Mouse (Mus musculus) thymus, postnatal 0 days (tissue): ENCODE data around the gene Terf2. TPM values are rescaled to one million over a fixed set of nuclear protein-coding genes. Genes with fewer than 3 reads are reported as not detected.
A peak's percentile ranks its signal among the peaks of the same experiment; 100 is the strongest.
"Not testable (repeated sequence)": the region's sequence is repeated elsewhere in the genome, so short reads cannot be mapped to it uniquely, and the experiment has no call there.

Experiments
- DNase-seq: peaks from one replicate; pipeline ENCODE4 v3.0.0-alpha.2; 2015; ENCODE audit warnings: low spot score
- polyA plus RNA-seq: library from polyadenylated mRNA; unstranded; fragments of >200 nt; fragmentation: Nextera tagmentation; extraction: Ambion mirVana; gene quantifications from 2 replicates; pipeline ENCODE4 v1.2.1, GENCODE M21; 2015

The Terf2 gene
- polyA plus RNA-seq, 1 experiment from 2014 or later: 26.1 TPM

DNA sequence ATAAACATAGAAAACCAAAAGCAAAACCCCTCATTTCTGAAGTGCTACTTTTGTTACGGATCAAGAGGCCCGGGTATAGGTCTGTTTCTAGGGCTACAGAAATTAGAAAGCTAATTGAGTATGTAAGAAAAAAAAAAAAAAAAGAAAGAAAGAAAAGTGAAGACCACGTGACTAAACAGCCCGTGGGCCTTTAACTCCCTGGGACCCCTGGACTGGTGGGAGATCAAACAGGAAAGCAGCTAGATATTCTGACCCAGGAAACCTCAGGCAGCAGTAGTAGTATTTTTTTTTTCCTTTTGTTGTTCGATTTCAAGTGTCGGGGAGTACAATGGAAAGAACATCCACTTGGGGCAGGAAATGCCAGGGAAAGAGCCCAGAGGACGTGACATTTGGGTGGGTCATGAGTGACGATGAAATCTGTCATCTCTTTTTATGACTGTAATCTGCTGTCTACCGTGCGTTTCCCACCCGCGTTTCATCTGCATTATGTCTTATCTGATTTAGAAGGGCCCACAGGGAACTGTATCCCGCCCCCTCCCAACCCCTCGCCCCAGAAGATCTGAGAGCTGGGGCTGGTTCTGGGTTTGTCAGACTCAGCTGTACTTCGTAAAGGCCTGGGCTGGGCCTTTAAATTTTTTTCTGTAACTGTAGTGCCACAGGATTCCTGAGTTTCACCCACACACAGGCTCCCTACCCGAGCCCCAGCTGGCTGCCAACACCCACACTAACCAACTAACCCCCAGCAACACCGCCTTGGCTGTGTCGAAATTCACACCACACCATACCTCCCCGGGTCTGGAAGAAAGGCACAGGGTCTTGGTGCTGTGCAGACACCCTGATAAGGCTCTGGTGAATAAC, 18.0 kb upstream of the Terf2 start:
- DNase-seq: peak; percentile 25

DNA sequence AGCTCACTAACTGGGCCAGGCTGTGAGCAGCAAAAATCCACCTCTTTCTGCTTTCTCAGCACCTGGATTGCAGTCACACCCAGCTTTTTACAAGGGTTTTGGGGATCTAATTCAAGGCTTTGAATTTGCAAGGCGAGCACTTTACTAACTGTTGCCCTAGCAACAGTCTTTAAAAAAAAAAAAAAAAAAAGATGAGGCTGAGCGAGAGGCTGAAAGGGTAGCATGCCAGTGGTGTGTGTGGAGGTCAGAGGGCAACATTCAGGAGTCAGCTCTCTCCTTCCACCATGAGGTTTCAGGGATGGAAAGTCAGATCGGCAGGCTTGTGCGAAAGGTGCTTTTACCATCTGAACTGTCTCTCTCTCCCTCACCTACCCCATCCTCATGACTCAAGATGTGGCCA, 16.9 kb upstream of the Terf2 start:
- no peak for DNase-seq

DNA sequence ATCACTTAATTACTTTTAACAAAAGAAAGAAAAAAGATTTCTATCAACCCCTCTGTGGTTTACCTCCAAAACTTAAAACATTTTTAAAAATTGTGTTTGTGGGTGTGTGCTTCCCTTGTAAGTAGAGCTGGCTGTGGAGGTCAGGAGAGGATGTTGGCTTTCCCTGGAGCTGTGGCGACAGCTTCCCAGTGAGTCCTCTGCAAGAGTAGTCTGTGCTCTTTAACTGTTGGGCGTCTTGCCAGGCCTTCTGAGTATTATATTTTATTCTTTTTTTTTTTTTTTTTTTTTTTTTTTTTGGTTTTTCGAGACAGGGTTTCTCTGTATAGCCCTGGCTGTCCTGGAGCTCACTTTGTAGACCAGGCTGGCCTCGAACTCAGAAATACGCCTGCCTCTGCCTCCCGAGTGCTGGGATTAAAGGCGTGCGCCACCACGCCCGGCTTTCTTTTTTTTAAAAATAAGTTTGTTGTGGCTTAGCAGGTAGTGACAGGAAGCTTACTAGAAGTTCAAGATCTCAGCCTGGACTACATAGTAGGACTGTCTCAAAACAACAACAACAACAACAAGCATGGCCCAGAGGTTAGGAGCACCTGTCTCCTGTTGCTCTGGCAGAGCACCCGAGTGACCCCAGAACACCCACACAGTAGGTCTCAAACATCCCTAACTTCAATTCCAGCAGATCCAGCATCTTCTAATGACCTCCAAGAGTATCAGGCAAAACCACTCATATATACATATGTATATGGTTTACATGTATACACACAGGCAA, 15.2 kb upstream of the Terf2 start:
- DNase-seq: no peak

DNA sequence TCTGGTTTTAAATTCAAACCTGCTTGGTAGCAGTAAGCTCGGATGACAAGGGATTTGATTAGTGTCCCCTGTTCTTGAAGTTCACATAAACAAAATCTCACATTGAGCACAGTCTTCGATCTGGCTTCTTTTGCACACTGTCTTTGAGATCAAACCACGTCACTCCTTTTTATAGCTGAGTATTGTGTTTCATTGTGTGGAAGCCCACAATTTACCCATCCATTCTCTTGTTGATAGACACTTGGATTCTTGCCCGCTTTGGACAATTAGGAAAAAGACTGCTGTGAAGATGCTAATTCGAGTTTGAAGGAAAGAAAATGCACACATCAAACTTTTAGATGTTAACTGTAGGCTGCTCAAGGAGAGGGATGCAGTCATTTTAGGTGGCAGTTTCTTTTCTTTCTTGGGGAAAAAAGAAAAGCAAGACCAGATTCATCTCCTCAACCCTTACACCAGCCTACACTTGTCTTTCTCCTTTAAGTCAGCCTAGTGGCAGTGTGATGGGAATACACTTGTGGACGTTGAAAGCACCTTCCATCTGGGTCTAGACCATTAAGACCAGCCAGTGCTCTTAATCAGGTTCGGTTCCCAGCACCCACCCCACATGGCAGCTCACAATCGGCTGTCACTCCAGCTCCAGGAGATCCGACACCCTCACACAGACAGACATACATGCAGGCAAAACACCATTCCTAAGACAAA, 14.4 kb upstream of the Terf2 start:
- no peak for DNase-seq

DNA sequence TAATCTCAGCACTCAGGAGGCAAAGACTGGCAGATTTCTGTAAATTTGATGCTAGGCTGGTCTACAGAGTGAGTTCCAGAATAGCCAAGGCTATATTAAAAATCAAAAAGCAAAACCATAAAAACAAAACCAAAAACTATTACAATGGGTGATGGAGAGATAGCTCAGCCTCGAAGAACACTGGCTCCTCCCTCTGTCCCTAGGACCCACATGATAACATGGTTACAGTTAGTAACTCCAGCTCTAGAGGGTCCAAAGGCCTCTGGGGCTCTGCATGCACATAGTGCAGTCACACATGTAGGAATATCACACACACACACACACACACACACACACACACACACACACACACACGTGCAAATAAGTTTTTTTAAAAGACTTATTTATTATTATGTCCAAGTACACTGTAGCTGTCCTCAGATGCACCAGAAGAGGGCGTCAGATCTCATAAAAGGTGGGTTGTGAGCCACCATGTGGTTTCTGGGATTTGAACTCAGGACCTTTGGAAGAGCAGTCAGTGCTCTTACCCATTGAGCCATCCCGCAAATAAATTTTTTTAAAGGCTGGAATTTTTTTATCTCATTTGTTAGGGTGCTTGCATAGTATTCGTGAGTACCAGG, 13.6 kb upstream of the Terf2 start:
- DNase-seq: no peak

DNA sequence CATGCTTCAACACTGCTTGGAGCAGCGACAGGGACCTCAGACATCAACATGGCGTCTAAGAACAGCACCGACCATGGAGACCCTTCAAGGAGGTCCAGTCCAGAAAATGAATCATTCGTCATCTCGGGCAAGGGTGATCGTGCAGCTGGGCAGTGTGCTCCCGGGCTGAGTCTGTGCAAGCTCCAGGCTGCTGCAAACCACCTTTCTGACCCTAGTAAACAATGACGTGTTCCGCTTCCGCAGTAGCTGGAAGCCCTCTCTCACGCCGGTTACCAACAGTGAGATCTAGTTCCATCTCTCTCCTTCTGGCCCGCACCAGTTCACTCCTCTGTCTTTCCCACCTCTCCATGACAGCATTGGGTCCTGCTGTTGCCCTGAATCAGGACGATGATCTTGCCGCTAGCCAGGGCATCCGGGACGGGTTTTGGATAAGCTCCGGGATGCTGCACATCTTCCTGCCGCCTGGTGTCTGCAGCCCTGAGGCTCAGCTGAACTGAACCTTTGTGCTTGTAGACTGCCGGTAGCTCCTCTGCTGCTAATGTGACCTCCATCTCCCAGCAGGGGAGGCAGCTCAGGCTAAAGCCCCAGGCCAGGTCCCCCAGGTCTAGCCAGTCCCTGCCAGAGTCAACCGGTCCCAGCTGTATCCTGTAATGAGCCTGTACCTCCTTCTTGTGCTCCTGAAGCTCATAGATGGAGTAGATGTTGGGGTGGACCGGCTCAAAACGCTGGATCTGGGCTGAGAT, 12.8 kb upstream of the Terf2 start:
- DNase-seq: no peak

DNA sequence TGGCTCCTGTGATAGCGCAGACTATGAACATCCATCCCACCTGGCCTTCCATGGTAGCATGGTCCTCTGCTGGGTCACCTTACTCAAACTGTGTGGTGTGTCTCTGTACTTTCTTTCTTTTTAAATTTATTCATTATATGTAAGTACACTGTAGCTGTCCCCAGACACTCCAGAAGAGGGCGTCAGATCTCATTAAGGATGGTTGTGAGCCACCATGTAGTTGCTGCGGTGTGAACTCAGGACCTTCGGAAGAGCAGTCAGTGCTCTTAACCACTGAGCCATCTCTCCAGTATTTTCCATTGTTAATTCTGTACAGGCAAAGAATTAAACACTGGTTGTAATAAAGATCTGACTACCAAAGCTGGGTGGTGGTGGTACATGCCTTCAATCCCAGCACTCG, 11.7 kb upstream of the Terf2 start:
- DNase-seq: not testable (repeated sequence)

DNA sequence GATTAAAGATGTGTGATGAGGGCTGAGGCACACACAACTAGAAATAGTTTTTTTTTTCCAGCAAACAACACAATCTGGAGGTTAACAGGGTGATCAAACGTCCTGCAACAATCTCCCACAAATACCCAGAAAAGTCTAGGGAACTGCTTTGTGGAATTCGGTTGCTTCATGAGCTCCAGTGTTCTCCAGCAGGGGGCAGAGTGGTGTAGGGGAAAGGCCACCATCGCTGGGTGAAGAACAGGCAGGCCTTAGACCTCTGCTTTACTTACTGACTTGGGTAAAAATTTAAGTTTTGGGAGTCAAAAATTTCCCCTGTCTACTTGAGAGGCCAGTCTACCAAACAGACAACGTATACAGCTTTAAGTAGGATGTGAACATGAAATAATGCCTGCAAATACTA, 8.2 kb upstream of the Terf2 start:
- DNase-seq: peak; percentile 74

DNA sequence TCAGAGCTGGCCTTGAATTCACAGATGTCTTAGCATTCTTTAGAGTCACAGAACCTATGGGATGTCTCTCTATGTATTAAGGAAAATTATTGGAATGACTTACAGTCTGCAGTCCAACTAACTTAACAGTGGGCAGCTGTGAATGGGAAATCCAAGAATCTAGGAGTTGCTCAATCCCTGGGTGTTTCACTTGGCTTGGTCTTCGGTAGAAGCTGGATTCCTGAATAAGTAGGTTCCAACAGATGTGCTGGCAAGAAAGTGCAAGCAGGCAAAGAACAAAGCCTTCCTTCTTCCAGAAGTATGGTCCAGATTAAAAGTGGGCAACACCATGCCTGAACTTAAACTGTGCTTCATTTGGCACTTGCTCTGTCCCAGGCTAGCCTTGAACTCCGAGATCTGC, 4.3 kb upstream of the Terf2 start:
- no peak for DNase-seq

DNA sequence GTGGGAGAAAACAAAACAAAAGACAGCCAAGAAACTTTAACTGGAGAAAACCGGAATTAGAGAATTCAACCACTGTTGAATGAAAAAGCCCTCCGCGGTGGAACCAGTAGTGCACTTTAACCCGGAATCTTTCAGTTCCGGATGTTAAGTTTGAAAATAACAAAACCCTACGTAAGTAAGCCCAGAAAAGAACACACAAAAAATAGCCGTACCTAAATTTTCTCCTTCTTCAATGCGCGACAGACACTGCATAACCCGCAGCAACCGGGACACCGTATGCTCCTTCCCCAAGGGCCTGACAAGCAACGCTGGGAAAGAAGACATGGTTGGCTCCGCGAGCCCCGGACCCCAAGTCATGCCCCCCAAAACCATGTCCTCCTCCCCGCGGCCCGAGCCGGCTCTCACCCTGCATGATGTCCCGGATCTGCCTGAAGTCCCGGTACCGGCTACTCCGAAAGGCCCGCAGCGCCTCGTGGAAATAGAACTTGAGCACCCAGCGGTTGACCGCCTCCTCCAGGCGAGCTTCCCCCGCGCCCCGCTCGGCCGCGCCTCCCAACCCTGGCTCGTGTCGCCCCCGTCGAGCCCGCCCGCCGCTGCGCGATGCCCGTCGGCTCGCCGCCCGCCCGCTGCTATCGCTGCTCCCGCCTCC, 506 bp downstream of the Terf2 start:
- DNase-seq: peak; percentile 65

DNA sequence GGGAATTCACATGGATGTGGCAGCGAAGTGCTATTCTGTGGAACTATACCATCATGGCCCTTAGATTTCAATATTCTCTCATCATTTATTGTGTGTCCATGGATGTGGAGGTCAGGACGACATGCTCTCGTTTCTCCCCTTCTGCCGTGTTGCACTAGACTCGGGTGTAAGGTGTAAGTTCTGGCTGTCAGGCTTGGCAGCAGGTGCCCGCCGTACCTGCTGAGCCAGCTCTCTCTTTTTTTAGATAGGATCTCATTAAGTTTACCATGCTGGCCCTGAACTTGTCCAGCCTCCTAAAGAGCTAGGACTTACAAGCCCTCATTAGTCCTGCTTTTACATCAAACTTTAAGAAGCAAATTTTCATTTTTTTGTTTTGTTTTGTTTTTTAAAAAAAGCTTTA, 5.8 kb downstream of the Terf2 start:
- no peak for DNase-seq

DNA sequence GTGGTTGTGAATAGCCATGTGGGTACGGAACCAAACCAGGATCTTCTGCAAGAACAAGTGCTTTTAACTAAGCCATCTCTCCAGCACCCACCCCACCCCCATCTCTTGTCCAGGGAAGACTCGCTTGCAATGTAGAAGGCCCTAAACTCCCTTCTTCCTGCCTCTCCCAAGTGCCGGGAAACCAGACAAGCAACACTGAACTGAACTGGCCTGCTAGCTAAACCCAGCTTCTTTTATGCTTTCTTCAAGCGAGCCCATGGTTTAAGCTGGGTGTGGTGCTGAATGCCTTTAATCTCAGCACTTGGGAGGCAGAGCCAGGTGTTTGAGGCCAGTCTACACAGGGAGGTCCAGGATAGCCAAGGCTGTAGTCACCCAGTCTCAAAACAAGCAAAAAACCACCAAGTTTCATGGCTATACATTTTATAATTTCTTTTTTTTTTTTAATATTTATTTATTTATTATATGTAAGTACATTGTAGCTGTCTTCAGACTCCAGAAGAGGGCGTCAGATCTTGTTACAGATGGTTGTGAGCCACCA, 7.8 kb downstream of the Terf2 start:
- no peak for DNase-seq

DNA sequence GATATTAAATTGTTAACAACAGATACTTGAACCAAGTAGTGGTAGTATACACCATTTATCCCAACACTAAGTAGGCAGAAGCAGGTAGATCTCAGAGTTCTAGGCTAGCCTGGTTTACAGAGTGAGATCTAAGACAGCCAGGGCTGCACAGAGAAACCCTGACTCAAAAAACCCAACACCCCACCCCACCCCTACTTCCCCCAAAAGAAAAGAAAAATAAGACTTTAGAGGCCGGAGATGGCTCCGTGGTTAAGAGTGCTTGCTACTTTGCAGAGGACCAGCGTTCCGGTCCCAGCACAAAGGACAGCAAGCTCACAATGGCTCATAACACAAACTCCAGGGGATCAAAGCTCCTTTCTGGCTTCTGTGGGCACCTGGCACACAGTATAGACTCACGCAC, 10.3 kb downstream of the Terf2 start:
- no peak for DNase-seq

DNA sequence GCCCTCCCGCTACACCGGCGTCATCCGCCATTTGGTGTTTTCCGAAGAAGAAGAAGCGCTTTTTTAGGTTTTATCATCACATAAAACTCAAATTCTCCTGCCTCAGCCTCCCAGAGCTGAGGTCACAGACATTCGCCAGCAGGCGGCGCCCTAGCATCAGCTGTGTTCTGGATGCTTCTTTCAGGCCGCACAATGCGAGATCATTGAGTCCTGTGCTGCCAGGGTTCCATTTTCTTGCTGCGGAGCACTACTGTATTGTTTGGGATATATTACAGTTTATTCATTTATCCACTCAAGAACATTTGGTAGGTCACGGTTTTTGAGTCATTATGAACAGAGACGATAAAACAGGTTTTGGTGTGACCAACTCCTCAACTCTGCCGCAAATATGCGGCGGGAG, 11.0 kb downstream of the Terf2 start:
- DNase-seq: peak; percentile 24

DNA sequence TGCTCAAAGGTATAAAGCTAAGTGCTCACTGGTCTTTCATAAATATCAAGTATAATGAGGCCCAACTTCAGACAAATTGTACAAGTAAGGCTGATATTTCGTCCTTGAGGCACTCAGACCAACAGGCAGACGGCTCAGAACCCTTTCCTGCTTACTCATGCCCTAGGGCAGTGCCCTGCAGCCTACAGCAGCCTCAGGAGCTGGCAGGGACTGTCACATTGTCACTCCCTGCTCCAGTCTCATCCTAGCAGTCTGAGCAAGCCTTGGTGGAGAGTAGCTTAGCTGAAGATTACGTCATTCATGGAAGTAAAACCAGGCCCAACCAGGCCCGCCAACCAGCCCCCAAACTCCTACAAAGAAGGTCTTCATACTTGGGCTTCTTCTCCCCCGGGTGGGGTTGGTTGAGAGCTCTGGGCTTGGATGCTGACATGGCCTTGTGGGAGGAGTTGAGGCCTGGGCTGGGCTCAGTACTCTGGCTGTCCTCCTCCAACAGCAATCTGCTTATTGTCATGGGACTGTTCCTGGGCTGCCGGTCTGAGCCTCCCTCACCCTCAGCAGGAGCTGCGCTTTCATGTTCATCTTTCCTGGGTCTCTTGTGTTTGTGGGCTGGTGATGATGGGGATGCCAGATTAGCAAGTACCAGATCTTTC, 20.0 kb downstream of the Terf2 start:
- no peak for DNase-seq

DNA sequence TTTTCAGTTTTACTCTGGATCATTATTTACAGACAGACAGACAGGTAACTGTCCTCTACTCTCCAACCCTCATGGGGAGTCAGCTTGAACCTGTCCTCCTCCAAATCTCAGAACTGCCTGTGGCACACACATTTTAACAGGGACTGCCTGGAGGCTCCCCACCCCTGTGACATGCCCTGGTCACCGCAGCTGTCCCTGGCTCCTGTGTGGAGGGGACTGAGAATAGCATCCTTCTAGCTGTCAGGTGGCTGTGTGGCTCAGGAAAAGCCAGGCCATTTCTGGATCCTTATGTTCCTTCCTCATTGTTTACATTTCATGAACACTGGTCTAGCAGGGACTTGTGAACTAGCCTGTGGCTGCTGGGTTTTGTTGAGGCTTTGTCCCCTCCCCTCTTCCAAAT, 22.2 kb downstream of the Terf2 start:
- DNase-seq: no peak

DNA sequence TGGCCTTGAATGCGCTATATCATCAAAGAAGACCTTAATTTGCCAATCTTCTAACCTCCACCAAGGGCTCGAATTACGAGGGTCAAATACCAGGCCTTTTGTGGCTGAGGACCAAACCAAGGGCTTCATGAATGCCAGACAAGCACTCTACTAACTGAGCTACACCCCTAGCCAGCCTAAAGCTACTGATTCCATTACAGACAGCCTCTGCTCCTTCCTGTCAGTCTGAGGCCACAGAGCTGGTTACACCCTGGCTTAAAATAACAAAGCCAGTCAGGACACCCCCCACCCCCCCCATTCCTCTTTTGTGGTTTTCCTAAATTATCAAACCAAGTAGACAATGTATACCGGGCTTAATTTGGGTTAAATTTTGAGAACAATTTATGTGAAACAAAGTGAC, 22.6 kb downstream of the Terf2 start:
- DNase-seq: no peak

DNA sequence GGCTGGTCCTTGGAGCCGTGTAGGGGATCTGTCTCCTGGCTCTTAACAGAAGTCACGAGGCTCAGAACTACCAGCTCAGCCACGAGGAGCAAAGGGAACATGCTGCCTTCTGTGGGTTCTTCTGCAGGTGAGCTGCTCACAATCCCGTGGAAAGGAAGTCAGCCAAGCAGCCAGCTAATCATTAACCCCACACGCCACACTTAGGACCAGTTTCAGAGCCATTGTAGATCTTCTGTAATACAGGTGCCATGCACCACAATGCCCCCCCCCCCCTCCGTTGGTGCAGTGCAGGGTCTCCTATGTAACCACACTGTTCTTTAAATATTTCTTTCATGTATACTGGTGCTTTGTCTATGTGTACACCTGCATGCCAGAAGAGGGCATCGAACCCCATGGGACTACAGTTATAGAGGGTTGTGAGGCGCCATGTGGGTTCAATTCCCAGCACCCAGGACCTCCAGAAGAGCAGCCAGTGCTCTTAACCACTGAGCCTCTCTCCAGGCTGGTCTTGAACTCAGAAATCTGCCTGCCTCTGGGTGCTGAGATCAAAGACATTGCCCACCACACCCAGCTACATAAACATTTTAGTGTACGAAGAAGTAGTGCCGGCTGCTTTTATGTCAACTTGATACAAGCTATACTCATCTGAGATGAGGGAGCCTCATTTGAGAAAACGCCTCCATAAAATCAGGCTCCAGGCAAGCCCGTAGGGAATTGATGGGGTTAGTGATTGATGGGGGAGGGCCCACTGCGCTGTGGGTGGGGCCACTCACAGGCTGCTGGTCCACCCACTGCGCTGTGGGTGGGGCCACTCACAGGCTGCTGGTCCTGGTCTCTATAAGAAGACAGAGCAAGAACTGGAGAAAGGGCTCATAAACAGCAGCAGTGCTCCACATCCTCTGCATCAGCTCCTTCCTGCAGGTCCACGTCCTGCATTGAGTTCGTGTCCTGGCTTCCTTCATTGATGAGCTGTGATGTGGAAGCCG, 30.5 kb downstream of the Terf2 start, which contains the start of gene Tmed6:
Gene Tmed6, minus strand, starts transcription at position 134 of the 986 bp plus-strand sequence.
- no peak for DNase-seq
